Mouse (Mus musculus) naive thymus-derived CD4-positive, alpha-beta T cell, adult 2 months (primary cell): ENCODE measurements around the gene Celf2.
"Not testable (repeated sequence)": the region's sequence is repeated elsewhere in the genome, so short reads cannot be mapped to it uniquely, and the experiment has no call there.

Experiments used
- DNase-seq: peaks from one replicate; pipeline ENCODE4 v3.0.0-alpha.2; 2011; ENCODE audit warnings: low read depth

The Celf2 gene

DNA sequence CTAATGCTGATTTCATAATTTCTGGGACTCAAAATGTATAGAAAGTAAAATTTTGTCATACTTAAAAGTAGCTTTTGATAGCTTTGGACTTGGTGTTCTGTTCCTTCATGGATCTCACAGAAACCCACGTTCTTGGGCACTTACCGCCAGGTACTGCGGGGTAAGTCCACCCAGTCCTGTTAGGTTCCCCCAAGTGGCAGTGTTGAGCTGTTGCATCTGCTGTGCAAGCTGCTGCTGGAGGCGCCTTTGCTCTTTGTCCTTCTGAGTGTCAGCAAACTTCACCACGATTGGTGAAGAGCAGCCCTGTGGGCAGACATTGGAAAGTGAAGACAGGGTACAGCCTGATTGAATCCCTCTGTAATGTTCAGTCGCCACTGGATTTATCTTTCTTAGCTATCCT lies 905.5 kb downstream of the Celf2 start:
- DNase-seq, result no peak

DNA sequence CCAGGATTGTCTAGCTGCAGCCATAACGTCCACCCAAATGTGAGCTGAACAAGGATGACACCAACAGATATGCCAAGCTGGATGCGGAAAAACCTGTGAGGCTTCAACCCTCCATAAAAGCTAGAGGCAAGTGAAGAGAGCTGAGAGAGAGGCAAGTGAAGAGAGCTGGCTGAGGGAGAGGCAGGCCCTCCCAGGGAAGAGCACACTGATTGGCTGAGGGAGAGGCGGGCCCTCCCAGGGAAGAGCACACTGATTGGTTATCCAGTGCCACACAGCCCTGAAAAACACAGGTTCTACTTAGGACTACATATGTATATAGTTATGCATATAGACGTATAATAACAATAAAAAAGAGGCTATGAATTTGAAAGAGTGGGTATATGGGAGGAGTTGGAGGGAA lies 907.2 kb downstream of the Celf2 start:
- DNase-seq, result no peak

DNA sequence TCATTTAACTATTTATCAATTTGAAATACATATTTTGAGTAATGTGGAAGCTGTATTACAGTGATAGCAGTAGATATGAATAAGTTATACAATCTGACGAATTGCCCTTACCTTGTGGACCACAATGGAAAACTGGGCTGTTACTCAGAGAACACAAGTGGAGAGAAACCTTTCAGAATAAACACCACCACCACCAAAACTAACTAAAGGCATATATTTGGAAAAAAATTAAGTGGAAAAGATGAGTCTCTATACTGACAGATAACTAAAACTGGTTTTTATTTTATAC lies 910.5 kb downstream of the Celf2 start:
- DNase-seq, result no peak

DNA sequence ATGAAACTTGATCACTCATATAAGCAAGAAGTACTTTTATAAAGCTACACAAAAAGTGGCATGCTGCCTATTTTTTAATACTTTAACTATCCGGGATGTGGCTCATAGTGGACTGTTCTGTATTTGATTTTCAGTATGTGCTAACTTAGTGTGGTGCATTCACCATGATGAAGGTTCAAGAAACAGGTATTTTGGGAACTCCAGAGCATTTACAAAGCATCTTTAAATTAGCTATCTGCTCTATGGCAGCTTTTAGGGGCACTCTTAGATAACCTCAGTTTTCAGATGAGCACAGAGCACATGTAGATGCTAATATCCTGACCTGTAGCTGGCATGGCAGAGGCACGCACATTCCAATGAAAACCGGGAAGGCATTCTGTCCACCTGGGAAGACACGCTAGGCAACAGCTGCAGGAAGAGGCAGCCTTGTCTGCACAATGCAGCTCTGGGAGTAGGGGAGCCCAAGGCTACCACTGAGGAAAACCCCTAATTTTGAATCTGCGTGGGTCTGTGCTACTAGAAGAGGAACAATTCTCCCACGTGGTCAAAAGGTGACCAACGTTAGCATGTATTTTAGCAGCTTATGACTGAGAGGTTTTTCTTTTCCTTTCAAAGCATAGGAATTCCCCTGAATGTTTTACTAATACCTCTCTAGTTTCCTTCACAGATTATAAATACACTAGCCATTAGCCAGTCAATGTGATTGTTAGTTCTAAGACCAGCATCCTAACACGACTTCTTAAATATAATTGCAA lies 911.1 kb downstream of the Celf2 start:
- DNase-seq, result no peak

DNA sequence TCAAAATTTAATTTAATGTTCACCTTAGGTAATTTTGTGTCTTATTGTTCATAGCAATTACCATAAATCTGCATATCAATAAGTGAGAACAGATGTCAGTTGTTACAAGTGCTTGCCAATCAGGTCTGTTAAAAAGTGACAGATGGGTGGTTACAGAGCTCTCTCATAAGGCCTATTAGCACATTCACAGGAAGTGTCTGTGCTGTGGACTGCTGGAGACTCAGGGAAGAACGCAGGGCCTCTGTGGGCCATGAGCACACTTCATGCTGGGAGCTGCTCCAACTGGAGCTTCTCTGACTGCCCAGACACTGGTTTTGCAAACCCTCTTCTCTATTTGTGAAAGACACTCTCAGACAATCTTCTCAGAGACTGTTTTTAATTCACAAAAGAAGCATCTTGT lies 914.6 kb downstream of the Celf2 start:
- no peak for DNase-seq

DNA sequence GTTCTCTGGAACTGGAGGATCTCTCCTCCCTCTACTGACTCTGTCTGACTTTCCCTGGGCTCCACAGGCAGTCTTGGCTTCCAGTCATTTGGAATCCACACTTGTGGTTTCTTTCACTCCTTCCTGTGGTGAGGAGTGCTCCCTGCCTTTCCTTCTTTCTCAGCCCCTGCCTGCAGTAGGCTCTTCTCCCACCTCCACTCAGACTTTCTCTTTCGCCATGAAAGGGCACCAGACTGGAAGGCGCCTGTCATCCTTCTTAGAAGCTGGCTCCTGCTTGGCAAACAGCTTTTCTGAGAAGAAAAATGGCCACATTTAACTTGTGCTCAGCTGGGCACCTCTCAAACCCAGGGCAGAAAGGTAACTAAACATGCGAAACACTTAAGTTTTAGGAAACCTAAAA lies 915.2 kb downstream of the Celf2 start:
- no peak for DNase-seq

DNA sequence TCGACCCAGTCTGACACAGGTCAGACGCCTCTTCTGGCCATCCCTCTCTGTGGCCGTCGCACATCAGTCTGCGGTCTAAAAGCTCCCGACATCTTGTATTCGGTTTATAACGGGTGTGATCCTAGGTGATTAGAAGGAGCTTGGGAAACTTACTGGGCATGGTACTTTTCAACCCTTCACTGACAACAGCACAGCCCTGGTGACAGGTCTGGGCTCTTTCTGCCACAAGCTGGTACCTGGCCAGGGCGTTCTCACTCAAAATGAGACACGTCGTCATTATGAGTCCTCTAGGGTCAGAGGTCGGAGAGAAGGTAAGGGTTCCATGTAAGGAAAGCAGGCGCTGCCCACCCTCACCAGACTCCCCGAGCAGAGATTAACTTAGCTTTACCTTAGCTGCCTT lies 915.6 kb downstream of the Celf2 start:
- DNase-seq, result no peak

DNA sequence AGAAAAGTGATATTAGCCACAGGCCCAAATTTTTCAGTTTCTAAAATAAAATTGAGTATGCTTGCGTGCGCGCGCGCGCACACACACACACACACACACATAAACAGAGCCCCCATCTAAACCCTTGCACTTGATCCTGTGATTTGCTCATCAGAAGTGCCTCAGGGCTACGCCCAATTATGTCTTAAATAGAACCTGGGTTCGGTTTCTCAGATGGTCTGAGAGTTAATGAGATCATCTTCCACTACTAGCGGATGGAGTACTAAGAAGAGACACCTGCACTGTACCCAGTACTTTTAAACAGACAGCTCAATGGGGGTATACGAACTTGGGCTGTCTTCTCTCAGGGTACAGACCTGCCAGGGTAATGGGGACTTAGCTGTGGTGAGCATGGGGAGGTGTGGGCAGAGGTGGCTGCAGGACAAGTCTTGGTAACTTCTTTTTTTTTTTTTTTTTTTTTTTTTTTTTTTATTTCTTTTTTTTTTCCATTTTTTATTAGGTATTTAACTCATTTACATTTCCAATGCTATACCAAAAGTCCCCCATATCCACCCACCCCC lies 923.2 kb downstream of the Celf2 start:
- no peak for DNase-seq

DNA sequence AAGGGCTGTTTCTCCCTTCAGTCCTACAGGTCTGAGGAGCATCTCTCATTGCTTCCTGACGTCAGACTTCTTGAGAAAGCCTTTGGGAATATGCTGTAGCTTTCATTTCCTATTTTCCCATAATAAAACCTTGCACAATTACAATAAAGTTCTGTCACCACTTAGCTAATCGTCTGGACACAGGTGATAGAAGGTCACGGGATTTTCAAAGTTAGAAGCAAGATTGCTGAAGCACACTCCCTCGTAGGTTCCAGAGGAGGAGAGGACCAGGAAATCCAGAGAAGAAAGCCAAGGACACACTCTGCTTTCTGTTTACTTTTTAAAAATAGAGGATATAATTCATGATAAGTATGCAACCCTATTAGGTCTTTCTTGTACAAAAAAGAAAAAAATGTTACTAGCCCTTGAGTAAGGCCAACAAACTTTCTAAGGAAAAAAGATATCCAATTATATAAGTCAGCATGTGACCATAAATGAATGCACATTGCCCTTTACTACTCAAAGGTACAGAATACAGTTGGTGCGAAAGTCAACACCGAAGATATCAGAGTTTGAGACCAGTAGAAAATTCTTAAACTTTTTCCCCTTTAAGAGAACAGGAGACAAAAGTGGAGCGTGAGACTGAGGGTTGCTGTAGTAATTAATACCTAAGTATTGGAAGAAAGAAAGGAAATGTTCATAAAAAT lies 924.2 kb downstream of the Celf2 start:
- DNase-seq, result no peak

DNA sequence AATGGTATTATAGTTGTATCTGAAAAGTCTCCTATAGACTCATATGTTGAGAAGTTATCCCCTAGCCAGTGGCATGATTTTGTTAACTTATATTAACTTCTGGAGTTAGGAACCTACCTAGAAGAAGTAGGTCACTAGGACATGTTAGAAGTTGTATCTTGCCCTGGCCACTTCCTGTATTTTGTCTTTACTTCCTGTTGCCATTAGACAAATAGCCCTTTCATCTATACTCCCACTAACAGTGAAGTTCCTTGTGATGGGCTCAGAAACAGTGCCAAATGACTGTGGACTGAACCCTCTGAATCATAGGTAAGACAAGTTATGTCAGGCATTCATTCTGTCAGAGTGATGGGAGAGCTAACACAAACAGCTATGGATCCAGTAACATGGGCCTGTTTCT lies 926.7 kb downstream of the Celf2 start:
- DNase-seq, result no peak

DNA sequence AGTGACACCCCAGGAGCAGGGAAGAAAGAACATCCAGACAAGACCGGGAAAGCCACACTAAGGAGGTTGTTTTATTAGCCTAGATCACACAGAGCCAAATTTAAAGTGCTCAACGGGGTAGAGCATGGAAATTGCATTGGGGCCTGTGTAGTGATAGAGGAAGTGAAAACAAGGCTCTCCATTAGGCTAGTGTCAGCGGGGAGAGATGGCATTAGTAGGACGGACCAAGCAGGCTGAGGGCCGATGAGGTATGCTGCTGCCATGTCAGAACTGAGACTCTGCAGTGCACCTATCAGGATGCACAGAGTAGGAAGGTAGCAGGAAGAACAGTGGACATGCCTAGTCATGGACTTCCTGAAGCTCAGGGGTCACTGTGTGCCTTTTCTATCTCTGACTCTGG lies 929.3 kb downstream of the Celf2 start:
- no peak for DNase-seq

DNA sequence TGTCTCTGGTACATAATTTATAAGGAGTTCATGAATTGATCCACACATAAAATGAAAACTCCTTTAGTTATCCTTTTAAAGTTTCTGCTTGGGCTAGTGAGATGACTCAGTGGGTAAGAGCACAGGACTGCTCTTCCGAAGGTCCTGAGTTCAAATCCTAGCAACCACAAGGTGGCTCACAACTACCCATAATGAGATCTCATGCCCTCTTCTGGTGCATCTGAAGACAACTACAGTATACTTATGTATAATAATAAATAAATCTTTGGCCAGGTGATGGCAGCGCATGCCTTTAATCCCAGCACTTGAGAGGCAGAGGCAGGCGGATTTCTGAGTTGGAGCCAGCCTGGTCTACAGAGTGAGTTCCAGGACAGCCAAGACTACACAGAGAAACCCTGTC lies 934.0 kb downstream of the Celf2 start:
- DNase-seq, result not testable (repeated sequence)

DNA sequence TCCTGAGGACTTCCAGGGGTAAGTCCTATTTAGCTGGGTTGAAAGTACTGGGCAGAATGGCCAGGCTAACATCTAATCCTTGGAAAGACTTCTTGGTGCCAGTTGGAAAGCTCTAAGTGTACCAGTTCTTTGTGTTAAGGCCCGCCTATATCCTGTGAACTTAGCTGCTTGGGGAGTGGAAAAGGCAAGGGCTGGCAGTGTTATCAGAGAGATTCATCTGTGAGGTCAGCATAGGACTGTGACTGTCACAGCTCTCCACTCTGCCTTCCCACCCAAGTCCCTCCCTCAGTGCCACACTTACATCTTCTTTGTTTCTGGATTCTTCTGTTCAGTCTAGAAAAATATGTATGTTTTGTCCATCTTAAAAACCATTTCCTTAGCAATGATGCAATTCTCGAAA lies 935.7 kb downstream of the Celf2 start:
- no peak for DNase-seq

DNA sequence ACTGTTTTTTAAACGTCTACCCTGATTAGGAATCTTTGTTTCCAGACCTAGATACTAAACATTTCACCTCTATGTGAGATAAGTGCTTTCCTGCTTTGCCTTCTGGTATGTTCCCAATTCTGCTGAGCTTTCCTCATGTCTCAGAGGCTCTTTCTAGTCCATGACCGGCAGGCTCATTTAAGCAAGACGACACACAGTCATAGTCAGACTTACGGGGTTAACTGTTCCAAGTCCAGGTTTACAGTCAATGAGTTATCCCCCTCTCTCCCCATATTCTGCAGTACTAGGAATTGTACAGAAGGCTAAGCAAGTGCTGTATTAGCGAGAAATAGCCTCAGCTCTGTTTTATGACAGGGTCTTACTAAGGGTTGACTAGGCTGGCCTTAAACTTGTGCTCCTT lies 936.4 kb downstream of the Celf2 start:
- DNase-seq, result no peak

DNA sequence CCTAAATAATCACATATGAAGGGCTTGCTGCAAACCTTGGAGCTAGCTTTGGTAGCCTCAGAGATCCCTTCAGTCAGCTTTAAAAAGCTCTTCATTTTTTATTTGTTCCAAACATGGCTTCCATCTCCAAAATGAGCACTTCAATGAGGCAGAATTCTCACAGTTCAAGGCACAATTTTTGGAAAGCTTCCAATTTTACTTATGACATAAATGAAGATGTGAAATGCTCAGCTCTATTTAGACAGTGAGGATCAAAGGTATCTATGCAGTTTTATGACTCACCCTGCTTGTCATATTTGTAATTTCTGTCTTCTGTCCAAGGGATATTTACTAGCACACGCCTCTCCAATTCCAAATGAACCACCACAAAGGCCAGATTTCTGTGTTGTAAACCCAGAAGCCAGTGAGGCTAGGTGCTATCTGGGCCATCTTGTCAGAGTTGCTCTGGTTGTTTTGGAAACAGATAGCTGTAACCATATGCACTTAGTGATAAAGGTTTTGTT lies 940.3 kb downstream of the Celf2 start:
- no peak for DNase-seq

DNA sequence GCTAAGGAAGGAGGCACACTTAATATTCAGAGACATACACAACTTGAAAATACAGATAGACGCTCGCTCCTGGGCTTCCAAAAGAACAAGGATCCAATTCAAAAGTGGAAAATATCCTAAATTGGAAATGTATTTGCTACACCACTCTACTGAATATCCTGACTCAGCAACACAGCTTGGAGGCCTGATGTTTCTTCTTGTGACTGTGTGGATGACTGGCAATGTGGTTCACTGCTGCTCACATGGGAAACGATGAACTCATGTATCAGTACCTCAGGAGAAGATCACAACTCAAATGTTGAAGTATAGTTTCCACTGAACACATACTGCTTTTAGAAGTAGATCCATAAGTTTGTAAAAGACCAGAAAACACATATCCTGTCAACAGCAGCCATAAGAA lies 944.2 kb downstream of the Celf2 start:
- no peak for DNase-seq

DNA sequence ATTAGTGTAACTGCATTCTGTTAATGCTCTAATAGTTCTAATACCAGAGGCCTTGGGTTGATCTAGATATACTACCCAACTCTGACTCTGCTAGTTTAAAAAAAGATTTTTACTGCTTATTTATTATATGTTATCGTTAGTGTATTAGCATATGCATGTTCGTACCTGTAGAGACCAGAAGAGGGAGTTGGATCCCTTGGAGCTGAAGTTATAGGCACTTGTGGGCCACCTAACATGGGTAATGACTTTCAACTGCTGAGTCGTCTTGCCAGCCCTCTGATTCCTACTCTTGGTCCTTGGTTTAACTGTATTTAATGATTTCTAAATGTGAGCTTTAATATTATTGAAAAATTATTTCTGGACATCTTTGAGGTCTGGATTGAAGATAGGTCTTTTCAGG lies 948.0 kb downstream of the Celf2 start:
- DNase-seq, result no peak

DNA sequence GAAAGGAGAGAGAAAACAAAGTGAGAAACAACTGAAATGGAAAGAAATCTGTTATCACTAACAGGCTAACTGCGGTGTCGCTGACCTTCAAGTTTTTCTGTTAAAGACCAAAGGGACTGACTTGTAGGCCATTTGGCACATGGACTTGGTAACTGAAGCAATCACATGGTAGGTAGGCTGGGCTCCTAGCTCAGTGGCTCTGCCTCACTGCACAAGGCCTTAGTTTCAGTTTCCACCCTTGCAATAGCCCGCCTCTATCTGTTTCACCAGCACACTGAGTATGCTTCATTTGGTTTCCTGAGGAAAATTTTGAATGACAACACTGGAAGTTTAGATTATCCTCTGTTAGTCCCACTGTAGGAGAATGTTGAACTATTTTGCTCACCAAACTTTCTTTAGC lies 948.6 kb downstream of the Celf2 start:
- DNase-seq, result no peak

DNA sequence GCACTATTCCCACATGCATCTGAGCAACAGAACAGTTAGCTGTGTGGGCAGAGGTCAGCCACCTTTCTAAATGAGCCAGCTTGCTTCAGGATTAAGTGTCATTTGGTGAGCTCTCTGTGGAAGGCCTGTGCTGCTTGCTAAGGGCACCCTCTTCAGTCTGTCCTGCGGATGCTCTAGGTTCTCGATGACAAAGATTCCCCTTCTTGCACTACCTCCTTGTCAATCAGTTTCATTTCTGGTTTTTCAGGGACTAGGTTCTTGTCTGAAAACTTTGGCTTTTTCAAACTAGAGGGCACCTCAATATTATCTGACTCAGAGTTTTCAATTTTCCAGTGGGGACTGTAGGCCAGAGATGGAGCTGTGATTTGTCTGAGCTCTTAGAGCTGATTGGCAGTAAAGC lies 949.8 kb downstream of the Celf2 start:
- no peak for DNase-seq

DNA sequence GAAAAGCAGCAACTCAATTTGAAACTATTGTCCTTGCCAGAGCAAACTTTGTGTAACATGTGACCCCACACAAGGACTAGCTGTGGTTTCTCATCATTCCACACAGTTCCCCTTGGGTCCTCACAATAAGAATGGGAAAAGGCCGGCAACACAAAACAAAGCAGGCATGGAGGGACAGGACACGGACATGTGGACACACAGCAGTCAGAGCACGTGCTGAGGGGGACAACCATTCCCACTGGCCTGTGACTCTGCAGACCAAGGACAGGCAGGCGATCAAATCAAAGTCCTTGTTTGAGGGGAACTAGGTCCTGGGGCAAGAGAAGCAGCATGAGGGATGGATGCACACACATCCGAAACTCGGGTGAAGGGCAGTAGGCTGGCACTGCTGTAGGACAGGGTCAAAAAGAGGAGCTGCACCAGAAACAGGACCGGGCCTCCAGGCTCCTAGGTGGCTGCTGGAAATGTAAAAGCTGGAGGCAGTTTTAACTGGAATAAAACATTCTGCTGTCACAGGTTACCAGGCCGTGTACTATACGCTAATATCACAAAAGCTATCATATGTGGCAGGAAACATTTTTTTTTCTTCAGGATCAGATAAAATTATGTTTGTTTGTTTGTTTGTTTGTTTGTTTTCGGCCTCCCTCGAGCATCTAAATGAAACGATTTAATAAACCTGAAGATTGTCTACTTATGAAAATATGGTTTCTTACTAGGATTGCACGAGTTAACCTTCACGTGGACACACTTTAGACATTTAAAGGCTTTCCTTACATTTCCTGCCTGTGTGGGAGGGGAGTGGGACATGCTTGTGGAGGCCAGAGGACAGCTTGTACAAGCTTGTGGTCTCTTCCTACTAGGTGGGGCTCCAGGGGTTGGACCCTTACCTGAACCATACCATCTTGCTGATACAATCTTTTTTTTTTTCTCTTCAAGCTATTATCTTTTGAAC lies 950.8 kb downstream of the Celf2 start:
- DNase-seq, result no peak

DNA sequence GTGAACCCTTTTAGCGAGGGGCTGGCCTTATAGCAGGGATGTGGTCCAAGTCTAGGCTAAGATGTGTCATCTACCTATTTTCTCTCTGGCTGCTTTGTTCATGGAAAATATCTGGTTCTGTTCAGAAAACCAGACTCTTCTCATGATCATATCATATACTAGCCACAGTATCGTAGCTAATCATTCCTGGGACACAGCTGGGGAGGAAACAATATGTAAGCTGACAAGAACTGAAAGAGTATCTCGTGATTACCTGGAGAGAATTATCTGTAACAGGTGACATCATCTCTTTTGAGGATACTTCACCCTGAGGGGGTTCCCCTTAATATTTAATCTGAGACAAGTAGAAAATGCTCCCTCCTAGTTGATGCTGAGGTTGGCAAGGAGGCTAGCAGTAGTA lies 951.6 kb downstream of the Celf2 start:
- DNase-seq, result no peak

DNA sequence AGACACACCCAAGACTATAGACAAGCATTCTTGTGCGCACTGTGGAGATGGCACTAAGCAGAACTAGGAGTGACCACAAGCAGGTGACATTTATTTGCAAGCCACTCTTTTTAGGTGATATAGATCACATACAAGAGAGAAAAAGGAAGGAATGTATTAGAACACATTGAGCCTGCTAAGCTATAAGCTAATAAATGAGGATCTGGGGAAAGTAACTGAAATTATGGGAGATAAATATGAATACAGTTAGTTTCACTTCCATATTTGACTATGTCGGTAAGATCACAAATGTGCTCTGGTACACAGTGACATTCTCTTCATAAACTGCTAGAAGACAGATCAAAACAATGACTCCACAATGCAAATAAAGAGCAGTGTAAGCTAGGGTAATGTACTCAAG lies 952.5 kb downstream of the Celf2 start:
- DNase-seq, result no peak

DNA sequence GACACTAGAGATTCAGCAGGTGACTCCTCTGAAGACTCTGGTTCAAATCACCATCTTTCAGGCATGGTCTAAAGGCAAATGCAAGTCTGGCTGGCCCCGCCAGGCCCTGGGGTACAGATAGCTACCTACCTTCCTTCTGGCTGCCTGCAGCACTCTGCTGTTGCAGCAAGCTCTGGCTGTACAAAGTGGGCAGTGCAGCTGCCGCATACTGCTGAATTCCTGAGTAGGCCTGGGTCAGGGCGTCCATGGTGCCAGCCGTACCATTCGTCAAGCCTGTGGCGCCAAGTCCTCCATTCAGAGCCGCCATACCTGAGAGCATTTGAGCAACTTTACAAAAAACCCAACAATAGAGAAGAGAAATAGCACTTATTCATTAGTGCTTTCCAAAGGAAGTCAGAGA lies 955.7 kb downstream of the Celf2 start:
- DNase-seq, result no peak
